Mouse (Mus musculus) MEL (cell line): ENCODE results near the gene Dpep1. TPM values are rescaled to one million over a fixed set of nuclear protein-coding genes. Genes with fewer than 3 reads are reported as not detected.
"Not testable (repeated sequence)": the region's sequence is repeated elsewhere in the genome, so short reads cannot be mapped to it uniquely, and the experiment has no call there.

ENCODE experiments used
- DNase-seq: peaks from one replicate; pipeline ENCODE4 v3.0.0; 2011; ENCODE audit warnings: low read depth, low spot score
- H3K27ac ChIP-seq: 2 replicates; pipeline ENCODE4 v1.5.1; 2012; ENCODE audit warnings: low read depth, mild to moderate bottlenecking, control low read depth, low read length, moderate library complexity; ENCODE audit not compliant: control insufficient read depth
- H3K27me3 ChIP-seq, 2 experiments: fragments of 150-350 bp in 1 of 2; sonication (generic) in 1 of 2; 2 replicates each; pipeline ENCODE4 v1.6.1; 2012; ENCODE audit warnings: low read length in 2 of 2, mild to moderate bottlenecking in 2 of 2, improper control_type of control experiment in 1 of 2, moderate library complexity in 1 of 2; ENCODE audit not compliant: insufficient read depth in 2 of 2, control insufficient read depth in 1 of 2
- H3K36me3 ChIP-seq, 2 experiments: 2 replicates each; pipeline ENCODE4 v1.6.1; 2012 to 2014; ENCODE audit warnings: low read length in 2 of 2, improper control_type of control experiment in 1 of 2, inconsistent platforms in 1 of 2, mild to moderate bottlenecking in 1 of 2; ENCODE audit not compliant: insufficient read depth in 2 of 2, control insufficient read depth in 1 of 2
- H3K4me1 ChIP-seq, 2 experiments: fragments of 150-350 bp in 1 of 2; sonication (generic) in 1 of 2; 2 replicates each; pipeline ENCODE4 v1.6.1; 2012; ENCODE audit warnings: low read length in 2 of 2, improper control_type of control experiment in 1 of 2, mild to moderate bottlenecking in 1 of 2; ENCODE audit not compliant: insufficient read depth in 2 of 2, control insufficient read depth in 1 of 2
- H3K4me3 ChIP-seq, 2 experiments: fragments of 150-350 bp in 1 of 2; sonication (generic) in 1 of 2; 2 replicates each; pipeline ENCODE4 v1.5.1; 2012; ENCODE audit warnings: low read depth in 2 of 2, low read length in 2 of 2, mild to moderate bottlenecking in 2 of 2, moderate library complexity in 2 of 2, control low read depth in 1 of 2, improper control_type of control experiment in 1 of 2; ENCODE audit not compliant: control insufficient read depth in 1 of 2, insufficient read depth in 1 of 2
- H3K79me2 ChIP-seq: 2 replicates; pipeline ENCODE4 v1.6.1; 2012; ENCODE audit warnings: mild to moderate bottlenecking, low read length, moderate library complexity; ENCODE audit not compliant: control insufficient read depth, poor library complexity, insufficient read depth
- H3K9ac ChIP-seq: 2 replicates; pipeline ENCODE4 v1.6.1; 2012; ENCODE audit warnings: low read depth, mild to moderate bottlenecking, control low read depth, low read length, moderate library complexity; ENCODE audit not compliant: control insufficient read depth, poor library complexity, severe bottlenecking
- H3K9me3 ChIP-seq: fragments of 150-350 bp; sonication (generic); replicated peaks from 2 replicates; pipeline ENCODE4 v1.6.1; 2012; ENCODE audit warnings: mild to moderate bottlenecking, low read length, improper control_type of control experiment, moderate library complexity; ENCODE audit not compliant: insufficient read depth
- CHD2 ChIP-seq: IDR thresholded peaks from 2 replicates; pipeline ENCODE4 v1.6.1; 2011; ENCODE audit warnings: low read length, improper control_type of control experiment
- E2F4 ChIP-seq: IDR thresholded peaks from 2 replicates; pipeline ENCODE4 v1.6.1; 2011; ENCODE audit warnings: low read depth, low read length, improper control_type of control experiment, borderline replicate concordance
- GATA1 ChIP-seq: IDR thresholded peaks from 2 replicates; pipeline ENCODE4 v1.6.1; 2011; ENCODE audit warnings: low read depth, low read length, improper control_type of control experiment
- HCFC1 ChIP-seq: IDR thresholded peaks from 2 replicates; pipeline ENCODE4 v1.6.1; 2012; ENCODE audit warnings: low read depth, mild to moderate bottlenecking, inconsistent platforms, low read length, improper control_type of control experiment, moderate library complexity
- KAT2A ChIP-seq: conservative IDR thresholded peaks from 2 replicates; pipeline ENCODE4 v1.6.1; 2012; ENCODE audit warnings: low read depth, low read length, improper control_type of control experiment, inconsistent platforms
- MAX ChIP-seq: IDR thresholded peaks from 2 replicates; pipeline ENCODE4 v1.6.1; 2011; ENCODE audit warnings: low read length, improper control_type of control experiment
- MAZ ChIP-seq: IDR thresholded peaks from 2 replicates; pipeline ENCODE4 v1.6.1; 2012; ENCODE audit warnings: low read depth, mild to moderate bottlenecking, inconsistent platforms, low read length, improper control_type of control experiment
- MXI1 ChIP-seq: IDR thresholded peaks from 2 replicates; pipeline ENCODE4 v1.6.1; 2011; ENCODE audit warnings: mild to moderate bottlenecking, low read depth, low read length, improper control_type of control experiment
- MYB ChIP-seq: IDR thresholded peaks from 2 replicates; pipeline ENCODE4 v1.6.1; 2011; ENCODE audit warnings: mild to moderate bottlenecking, low read depth, low read length, improper control_type of control experiment
- MYC ChIP-seq: IDR thresholded peaks from 2 replicates; pipeline ENCODE4 v1.6.1; 2011; ENCODE audit warnings: low read depth, mild to moderate bottlenecking, low read length, improper control_type of control experiment, moderate library complexity
- POLR2A ChIP-seq, 2 experiments: IDR thresholded peaks; 2 replicates each; pipeline ENCODE4 v1.6.1; 2011 to 2012; ENCODE audit warnings: low read length in 2 of 2, mild to moderate bottlenecking in 2 of 2, control low read depth in 1 of 2, improper control_type of control experiment in 1 of 2, low read depth in 1 of 2, moderate library complexity in 1 of 2; ENCODE audit not compliant: control insufficient read depth in 1 of 2, insufficient read depth in 1 of 2, poor library complexity in 1 of 2
- POLR2AphosphoS5 ChIP-seq: IDR thresholded peaks from 2 replicates; pipeline ENCODE4 v1.6.1; 2012; ENCODE audit warnings: low read depth, borderline replicate concordance, mild to moderate bottlenecking, inconsistent platforms, low read length, moderate library complexity, mixed read lengths
- RAD21 ChIP-seq: IDR thresholded peaks from 2 replicates; pipeline ENCODE4 v1.6.1; 2011; ENCODE audit warnings: mild to moderate bottlenecking, low read depth, low read length, improper control_type of control experiment
- TCF12 ChIP-seq: IDR thresholded peaks from 2 replicates; pipeline ENCODE4 v1.6.1; 2014; ENCODE audit warnings: low read depth, mild to moderate bottlenecking, inconsistent platforms, low read length, improper control_type of control experiment, moderate library complexity
- USF1 ChIP-seq: IDR thresholded peaks from 2 replicates; pipeline ENCODE4 v1.6.1; 2014; ENCODE audit warnings: low read depth, mild to moderate bottlenecking, inconsistent platforms, low read length, improper control_type of control experiment, moderate library complexity
- USF2 ChIP-seq, 2 experiments: IDR thresholded peaks; 2 replicates each; pipeline ENCODE4 v1.6.1; 2011 to 2012; ENCODE audit warnings: improper control_type of control experiment in 2 of 2, low read length in 2 of 2, borderline replicate concordance in 1 of 2, inconsistent platforms in 1 of 2, low read depth in 1 of 2, mild to moderate bottlenecking in 1 of 2; ENCODE audit not compliant: insufficient read depth in 1 of 2
- ZMIZ1 ChIP-seq: IDR thresholded peaks from 2 replicates; pipeline ENCODE4 v1.6.1; 2012; ENCODE audit warnings: low read depth, mild to moderate bottlenecking, inconsistent platforms, low read length, improper control_type of control experiment, moderate library complexity
- polyA plus RNA-seq, 2 experiments: library from polyadenylated mRNA; stranded (reverse) in 1 of 2; unstranded in 1 of 2; fragments of >175 nt in 1 of 2; fragments of >200 nt in 1 of 2; gene quantifications; 2 replicates each; pipeline versions ENCODE4 v1.2.1 to v1.2.4; 2012; ENCODE audit warnings: low replicate concordance in 2 of 2, low read depth in 1 of 2; ENCODE audit not compliant: insufficient read length in 2 of 2, insufficient read depth in 1 of 2, missing spikeins in 1 of 2
- total RNA-seq: library from RNA; depleted of rRNA; stranded (reverse); fragments of 300-350 nt; gene quantifications from 2 replicates; pipeline ENCODE4 v1.2.3, GENCODE M21; 2012

Gene Dpep1
- total and polyA plus RNA-seq, 3 experiments: not detected

- no peak overlapping the region for H3K27ac ChIP-seq
- H3K9ac ChIP-seq: no peak overlapping the region
- peaks cover 3 to 20% of the 10 kb centered on the region in 2 experiments for H3K4me1 ChIP-seq
- H3K9me3 ChIP-seq: no peaks in the 10 kb centered on the region
- TF ChIP-seq USF1: no peak
- TF ChIP-seq USF2 (IDR thresholded peaks at IDR 0.05; ENCODE audit: borderline replicate concordance in 1 of 2, insufficient read depth in 1 of 2, low read depth in 1 of 2, low read length in 2 of 2): no peak
- no peak for TF ChIP-seq MAZ
- no peak for TF ChIP-seq GATA1
- no peak for TF ChIP-seq ZMIZ1
- no peak for TF ChIP-seq POLR2AphosphoS5
- TF ChIP-seq TCF12: no peak
- TF ChIP-seq RAD21: no peak
- TF ChIP-seq KAT2A: no peak
- TF ChIP-seq MAX: no peak
- no peak for TF ChIP-seq POLR2A (IDR thresholded peaks at IDR 0.05; ENCODE audit: control insufficient read depth in 1 of 2, insufficient read depth in 1 of 2, low read depth in 1 of 2, low read length in 2 of 2, poor library complexity in 1 of 2)
- no peak for TF ChIP-seq E2F4
- TF ChIP-seq MYB: no peak
- TF ChIP-seq MYC: no peak
- TF ChIP-seq CHD2: no peak
- no peak for TF ChIP-seq HCFC1
- no peak for TF ChIP-seq MXI1
- TF ChIP-seq, all 39 proteins: peak for 0
- no peaks in the 10 kb centered on the region for H3K79me2 ChIP-seq
- no peak for DNase-seq
- H3K4me3 ChIP-seq: no peak overlapping the region
- H3K36me3 ChIP-seq: peaks cover 0 to 11% of the 10 kb centered on the region in 2 experiments; a peak in 2 of 4 replicates
- no peaks in the 10 kb centered on the region for H3K27me3 ChIP-seq
These were observed 7.7 kb downstream of the Dpep1 start for GRCm38 (mm10) chr8:123193771-123194170.

- H3K4me3 ChIP-seq: peak overlapping the region in 1 of 2 experiments; percentile 66; a peak in 2 of 4 replicates
- not testable (repeated sequence) for H3K9me3 ChIP-seq, H3K9ac ChIP-seq, H3K79me2 ChIP-seq, H3K27ac ChIP-seq, H3K36me3 ChIP-seq
- TF ChIP-seq GATA1: peak; percentile 39; the same call in 1 of the 2 replicates
- TF ChIP-seq, all 39 proteins: peak for 1; not testable (repeated sequence) for 38
- not testable (repeated sequence) for H3K27me3 ChIP-seq, H3K4me1 ChIP-seq
- DNase-seq: peak; percentile 79
These were observed 11.0 kb downstream of the Dpep1 start for GRCm38 (mm10) chr8:123197016-123197415.
